Mouse (Mus musculus) adrenal gland, postnatal 14 days (tissue): ENCODE measurements around the gene Gm20075. TPM values are rescaled to one million over a fixed set of nuclear protein-coding genes. Genes with fewer than 3 reads are reported as not detected.
A peak's percentile ranks its signal among the peaks of the same experiment; 100 is the strongest.
"Not testable (repeated sequence)": the region's sequence is repeated elsewhere in the genome, so short reads cannot be mapped to it uniquely, and the experiment has no call there.

Experiments used
- DNase-seq: peaks from one replicate; pipeline ENCODE4 v3.0.0; 2021; ENCODE audit warnings: mixed read lengths
- long read RNA-seq, 2 experiments: library from polyadenylated mRNA; stranded (forward); transcript quantifications; one replicate each; pipeline ENCODE4 v2.0.0; 2021
- total RNA-seq: library from RNA; stranded (reverse); gene quantifications from 2 replicates; pipeline ENCODE4 v1.2.3, GENCODE M21; 2021

The Gm20075 gene
- total RNA-seq: 19.3 and 21.0 TPM in 2 replicates
- long read RNA-seq, experiment 1, partial matches to known transcripts: 0 of 3 reads
- long read RNA-seq, experiment 1, other reads (novel, unspliced or antisense): 0 of 3 reads
- long read RNA-seq, experiment 2, partial matches to known transcripts: 0 of 3 reads
- long read RNA-seq, experiment 2, other reads (novel, unspliced or antisense): 0 of 3 reads

DNA sequence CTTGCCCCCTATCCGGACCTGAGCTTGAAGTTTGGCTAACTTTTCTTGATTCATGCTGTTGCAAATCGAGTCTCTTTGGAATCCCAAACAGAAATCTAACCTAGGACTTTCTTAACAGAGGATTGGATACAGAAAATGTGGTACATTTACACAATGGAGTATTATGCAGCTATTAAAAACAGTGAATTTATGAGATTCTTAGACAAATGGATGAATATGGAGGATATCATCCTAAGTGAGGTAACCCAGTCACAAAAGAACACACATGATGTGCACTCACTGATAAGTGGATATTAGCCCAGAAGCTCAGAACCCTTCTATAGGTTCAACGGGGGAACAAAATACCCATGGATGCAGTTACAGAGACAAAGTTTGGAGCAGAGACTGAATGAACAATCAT is at the start of gene Gm20075:
Gene Gm20075 (minus strand): TSS at position 101 of the 400 bp plus-strand sequence.
- DNase-seq: not testable (repeated sequence)

DNA sequence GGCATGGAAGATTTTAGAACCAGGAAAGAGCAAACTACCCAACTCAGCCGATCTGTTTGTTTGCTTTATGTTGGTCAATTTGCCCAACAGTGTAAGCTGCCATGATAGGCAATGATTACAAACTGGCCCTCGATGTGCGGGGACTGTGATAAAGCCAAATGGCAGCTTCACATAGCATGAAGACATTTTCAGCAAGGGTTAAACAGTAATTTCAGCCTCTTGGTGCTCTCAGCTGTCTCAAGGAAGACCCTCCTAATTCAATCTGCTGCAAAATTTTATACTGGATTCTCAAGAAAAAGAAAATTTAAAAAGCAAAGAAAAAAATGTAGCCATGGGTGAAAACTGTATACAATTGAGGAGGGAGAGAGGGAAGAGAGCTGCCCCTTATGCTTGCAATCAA is 47.9 kb upstream of the Gm20075 start:
- no peak for DNase-seq

DNA sequence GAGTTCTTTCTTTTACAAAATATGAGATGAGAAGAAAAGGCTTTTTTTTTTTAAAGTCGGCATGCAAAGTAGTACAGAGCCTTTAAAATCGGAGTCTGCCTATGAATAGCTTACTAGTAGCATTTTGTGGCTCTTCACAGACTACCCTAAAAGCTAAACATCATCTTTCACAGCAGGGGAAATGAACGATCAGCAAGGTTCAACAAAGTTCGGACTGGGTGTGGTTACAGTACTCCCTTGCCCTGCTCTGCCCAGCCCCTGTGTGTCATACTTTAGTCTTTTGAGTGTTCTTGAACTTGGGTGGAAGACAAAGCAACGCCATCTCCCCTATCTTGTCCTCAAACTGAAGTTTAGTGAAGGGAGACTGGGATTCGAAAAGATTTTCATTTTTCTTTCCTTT is 45.5 kb upstream of the Gm20075 start:
- DNase-seq: no peak

DNA sequence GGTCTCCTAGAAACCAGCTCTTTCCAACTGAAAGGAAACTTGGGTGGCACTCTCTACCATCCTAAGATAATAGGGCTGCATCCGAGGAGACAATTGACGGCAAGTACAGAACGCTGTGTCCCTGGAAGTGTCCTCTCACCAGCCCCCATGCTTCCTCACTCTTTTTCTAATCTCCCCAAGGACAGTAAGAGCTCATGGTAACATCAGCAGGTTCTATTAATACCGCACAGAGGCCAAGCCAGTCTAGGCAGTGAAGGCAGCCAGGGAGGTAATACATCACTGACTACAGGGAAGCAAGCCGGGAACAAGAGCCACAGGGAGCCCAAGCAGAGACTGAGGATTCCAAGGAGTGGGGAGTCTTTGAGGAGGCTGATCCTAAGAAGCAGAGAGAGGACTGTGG is 43.8 kb upstream of the Gm20075 start:
- peak; percentile 22 for DNase-seq

DNA sequence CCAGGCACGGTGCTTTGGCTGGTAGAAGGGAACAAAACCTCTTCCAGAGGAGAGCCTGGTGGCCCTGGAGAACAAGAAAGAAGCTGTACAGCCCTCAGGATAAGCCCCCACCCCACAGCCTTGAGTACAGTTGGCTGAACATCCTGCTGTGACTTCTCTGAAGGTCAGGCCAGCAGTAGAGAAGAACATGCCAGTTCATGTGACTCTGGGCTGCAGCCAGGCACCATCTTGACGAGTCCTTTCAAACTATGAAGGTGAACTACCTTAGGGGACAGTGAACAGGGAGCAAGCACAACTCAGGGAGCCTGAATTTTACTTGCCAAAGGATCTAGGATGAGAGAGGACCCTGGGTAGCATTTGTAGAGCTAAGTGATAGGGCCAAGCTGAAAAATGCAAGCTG is 31.5 kb upstream of the Gm20075 start:
- DNase-seq: no peak

DNA sequence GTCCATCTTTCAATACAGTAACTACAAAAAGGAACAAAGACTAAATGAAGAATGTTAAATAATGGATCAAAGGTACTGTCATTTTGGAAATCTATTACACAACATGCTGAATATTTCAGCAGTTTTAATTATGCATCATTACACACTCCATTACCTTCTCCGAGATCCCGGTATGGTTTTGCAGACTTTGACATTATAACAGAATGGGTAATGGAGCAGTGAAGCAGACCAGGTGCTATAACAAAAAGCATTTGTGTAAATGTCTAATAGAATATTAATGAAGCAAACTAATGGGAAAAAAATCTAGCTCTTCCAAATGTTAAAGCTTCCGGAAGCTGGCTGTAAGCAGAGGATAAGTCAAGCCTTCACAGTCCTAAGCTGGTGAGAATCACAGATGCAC is 29.6 kb upstream of the Gm20075 start:
- DNase-seq: no peak

DNA sequence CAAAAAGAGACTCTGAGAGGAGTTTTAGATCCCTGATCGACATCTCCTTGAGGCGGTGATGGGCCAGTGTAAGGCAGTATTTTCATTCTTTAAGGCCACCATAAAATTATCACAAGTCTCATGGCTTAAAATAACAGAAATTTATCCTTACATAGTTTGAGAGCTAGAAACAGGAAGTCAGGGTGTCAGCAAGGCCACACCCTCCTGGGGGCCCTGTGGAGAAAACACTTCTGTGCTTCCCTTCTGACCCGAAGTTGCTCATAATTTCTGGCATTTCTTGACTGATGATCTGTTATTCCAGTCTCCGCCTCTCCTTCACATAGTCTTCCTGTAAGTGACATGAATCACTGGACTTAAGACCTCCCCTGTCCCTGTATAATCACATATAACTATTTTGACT is 25.2 kb upstream of the Gm20075 start:
- DNase-seq: no peak

DNA sequence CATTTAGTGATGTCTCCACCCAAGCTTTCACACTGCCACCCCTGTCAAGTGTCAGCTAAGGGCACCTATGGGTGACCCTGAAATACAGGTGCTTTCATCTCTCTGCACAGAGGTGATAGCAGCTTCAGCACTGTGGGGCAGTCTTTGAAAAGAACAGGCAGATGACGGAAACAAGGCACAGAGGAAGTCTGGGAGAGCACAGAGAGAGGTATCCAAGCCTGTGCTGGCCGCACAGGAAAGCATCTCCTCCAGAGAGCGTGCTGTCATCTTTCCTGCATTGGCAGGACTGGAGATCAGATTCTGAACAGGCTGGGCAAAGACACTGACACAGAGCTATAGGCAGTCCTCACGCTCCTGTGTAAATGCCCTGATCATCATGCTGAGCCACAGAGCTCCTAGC is 9.8 kb upstream of the Gm20075 start:
- DNase-seq: no peak

DNA sequence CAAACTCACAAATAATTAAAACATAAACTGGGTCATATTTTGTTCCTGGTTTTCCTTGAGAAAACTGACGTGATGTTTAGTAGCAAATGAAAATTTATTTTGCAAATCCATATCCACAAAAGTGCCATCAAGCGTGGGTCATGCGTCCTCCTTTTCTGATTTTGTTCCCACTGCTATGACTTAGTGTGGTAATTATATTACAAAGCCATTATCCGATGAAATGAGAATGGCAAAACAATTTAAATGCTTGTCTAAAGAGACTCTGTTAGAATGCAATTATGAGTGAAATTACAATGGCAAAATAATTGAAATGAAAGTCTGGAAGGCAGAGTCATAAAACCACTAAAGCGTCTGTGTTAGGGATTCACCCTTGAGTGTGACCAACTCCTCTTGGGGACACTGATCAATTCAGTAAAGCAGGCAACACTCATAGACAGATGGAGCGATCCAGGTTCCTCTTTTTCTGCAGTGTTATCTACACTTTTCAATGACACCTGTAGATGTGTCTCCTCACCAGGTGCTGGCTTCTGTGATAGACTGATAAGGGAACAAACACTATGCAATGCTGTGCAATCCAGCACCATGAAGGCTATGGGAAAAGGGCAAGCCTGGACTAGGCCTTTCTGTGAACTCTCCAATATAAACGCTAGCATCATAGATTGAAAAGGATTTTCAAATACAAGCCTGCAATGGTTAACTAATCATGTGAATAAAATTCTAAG is 4.6 kb upstream of the Gm20075 start:
- no peak for DNase-seq

DNA sequence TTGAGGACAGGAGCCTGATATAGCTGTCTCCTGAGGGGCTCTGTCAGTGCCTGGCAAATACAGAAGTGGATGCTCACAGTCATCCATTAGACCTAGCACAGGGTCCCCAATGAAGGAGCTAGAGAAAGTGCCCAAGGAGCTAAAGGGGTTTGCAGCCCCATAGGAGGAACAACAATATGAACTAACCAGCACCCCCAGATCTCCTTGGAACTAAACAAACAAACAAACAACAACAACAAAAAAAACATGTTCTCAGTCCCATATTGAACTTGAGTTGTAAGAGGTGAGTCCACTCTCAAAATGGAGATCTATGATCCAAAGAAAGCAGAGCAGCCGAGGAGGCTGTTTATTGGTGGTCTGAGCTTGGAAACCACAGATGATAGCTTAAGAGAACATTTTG is 578 bp upstream of the Gm20075 start, which contains the start of gene Gm17190:
Gene Gm17190 (plus strand): TSS at position 301 of the 400 bp plus-strand sequence.
- DNase-seq: not testable (repeated sequence)

DNA sequence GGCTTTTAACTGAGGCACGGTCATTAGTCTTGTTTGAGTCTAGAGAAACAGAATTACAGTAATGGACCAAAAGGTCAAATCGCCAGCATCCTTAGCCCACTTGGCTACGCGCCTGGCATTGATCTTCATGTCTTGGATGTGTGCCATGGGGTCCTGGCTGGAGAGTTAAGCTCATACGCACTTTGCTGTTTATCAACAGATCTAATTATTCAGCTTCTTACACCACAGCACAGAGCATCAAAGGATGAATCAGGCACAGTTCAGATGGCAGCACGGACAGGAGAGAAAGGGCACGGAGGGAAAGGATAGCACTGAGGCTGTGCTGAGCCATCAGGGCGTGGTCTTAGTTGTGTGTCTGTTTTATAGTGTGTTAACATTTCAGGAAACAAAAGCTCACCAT is 7.6 kb downstream of the Gm20075 start:
- DNase-seq: peak; percentile 30

DNA sequence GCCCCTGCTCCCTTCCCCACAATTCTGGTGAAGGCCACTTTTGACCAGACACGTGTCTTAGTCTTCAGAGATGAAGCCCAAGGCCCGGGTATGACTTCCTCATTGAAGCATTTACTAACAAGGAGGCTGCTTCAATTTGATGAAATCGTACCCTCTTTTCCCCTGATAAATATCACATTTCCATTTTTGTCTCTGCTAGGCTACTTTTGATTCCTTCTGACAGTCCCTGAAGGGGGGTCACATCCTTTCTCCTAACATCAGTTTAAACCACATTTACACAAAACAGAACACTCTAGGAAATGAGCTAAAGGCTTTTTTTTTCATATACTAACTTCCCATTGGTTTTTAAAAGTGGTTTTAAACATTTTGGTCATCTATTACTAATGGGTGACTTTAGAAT is 28.4 kb downstream of the Gm20075 start:
- DNase-seq: no peak

DNA sequence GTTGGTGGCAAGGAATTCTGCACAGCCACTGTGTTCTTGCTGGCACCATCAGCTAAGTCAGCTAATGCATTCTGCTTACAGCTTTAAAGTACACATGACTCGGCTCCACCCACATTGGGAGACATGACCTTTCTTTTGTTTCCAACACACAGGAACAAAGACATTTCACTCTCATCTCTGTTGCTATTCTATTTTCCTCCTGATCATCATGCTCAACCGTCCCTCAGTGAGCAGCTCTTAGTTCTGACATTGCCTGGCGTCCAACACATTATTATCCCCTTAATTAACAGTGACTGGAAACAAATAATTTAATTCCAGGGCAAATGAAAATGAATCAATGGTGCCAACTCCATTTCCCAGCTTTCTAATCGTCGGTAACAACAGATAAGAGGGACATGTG is 35.8 kb downstream of the Gm20075 start:
- no peak for DNase-seq

DNA sequence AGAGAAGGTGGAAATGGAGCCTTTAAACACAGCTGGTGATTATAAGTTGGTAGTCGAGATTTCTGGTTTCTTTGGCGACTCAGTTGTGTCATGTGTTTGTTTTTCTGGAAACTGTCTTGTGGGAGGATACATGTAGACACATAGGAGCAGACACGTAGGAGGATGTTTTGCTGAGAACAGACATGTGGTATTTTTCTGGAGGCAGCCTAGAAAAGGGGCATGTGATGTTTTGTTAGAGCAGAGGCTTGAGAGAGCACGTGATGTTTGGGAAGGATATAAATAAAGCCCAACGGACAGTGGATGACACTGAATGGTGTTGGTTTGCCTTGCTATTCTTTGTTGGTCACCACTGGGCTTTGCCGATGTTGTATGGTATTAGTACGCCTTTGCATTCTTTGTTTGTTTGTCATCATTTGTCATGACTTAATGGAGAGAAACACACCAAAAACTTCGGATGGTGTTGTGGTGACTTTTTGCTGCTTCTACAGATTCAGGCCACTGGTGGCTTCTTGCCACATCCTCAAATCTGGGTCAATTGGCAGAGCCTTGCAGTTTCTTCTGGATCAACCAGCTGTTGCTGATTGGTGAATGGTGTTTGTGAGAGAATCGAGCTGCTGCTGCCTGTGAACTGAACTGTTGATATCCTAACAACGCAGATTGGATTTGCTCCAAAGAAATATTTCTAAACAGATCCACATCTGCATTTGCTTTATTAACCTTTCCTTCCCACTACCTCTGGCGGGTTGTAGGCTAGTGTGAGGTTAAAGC is 40.7 kb downstream of the Gm20075 start:
- DNase-seq: no peak

DNA sequence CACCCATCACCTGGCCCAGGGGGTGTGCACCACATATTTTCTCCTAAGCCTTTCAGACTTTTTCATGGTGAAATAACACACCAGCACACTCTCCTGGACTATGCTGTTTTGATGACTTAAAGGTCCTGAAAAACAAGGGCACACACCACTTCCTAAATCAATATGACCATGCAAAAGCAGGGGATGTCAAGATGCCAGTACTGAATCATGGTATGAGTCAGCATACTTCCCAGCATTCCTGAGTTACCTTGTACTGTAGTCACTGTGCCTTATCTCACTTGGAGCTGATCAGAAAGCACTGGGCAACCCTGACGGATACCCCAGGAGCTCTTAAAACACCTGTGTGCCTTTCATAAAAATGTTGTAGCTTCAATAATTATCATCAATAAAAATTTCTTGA is 41.6 kb downstream of the Gm20075 start:
- DNase-seq: no peak

DNA sequence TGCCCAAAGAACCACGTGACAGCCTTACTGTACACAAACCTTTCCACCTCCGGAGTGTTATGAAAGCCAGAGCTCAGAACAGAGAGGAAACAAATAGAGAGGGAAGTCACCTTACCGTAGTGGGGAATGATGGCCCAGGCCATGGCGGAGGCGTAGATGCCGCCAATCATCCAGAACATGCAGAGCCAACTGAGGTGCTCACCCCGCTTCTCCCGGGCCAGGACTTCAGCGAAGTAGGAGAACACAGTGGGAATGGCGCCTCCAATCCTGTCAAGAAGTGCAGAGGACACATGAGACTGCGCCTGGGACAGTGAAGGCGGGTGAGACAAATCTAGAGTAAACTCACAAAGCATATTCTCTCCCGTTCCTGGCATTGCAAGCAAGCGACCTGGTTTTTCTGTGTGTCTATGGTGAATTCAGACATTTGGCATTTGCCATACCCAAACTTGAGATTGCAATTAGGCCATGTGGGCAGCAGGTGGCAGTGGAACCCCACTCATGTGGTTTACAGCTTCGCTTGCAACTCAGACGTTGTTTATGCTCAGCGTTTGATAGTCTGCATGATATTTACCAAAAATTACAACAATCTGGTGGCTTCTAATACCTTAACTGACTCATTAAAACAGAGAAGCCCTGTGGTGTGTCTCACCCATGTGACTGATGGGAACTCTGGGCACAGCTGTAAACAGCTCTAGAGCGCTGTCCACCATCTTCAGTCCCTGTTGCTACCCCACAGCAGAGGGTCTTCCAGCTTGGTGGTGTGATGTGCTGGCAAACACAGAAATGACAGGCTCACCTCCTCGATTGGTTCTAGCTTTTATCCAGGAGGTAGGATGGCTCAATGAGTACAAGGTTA is 50.6 kb downstream of the Gm20075 start:
- DNase-seq: peak; percentile 55

Other genes with a start within 250 kb of the Gm20075 start
- gene Iqgap2, start 189.5 kb downstream of the Gm20075 start, total RNA-seq: 107 and 111 TPM in 2 replicates
- not detected in 2 replicates for gene Gm17190, start 678 bp upstream of the Gm20075 start, total RNA-seq
- 3.1 and 6.2 TPM in 2 replicates for gene Sv2c, start 51.2 kb upstream of the Gm20075 start, total RNA-seq